Mouse (Mus musculus) layer of hippocampus, adult 11-12 months (tissue): ENCODE results near the gene A430078G23Rik.
"Not testable (repeated sequence)": the region's sequence is repeated elsewhere in the genome, so short reads cannot be mapped to it uniquely, and the experiment has no call there.

Experiments
- DNase-seq: peaks from one replicate; pipeline ENCODE4 v3.0.0; 2022; ENCODE audit warnings: low spot score

Gene A430078G23Rik

DNA sequence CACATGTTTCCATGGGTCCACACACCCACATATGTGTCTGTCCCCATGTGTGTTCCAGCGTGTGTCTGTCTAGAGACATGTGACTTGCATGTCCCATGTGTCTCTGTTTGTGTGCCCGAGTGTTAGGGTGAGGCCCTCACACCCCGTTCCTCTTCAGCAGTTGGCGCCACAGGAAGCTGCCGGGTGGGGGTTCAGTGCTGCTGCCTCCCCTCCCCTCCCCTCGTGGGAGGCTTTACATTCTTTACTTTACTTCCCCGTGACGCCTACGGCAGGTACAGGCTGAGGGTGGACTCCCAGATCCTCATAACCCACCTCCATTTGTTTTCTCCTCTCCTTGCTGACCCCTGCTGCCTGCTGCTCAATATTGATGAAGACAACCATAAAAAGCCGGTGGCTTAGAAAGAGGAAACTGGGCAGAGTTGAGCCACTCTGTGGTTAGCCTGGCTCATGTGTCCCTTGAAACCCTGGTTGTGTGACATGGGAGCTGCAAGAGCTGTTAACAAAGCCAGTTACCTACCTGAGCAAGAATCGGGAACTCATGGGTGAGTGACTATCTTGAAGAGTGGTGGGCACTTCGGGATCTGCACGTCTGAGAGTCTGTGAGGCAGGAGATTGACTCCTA is at the start of gene A430078G23Rik:
Gene A430078G23Rik, plus strand, starts transcription at position 227 of the 622 bp plus-strand sequence.
- no peak for DNase-seq

- DNase-seq, result peak; percentile 9
Observed at GRCm38 (mm10) chr8:3308205-3308800, 44.9 kb upstream of the A430078G23Rik start.

GRCm38 (mm10) chr8:3309636-3310035 is 43.6 kb upstream of the A430078G23Rik start:
- DNase-seq, result peak; percentile 39

GRCm38 (mm10) chr8:3311482-3311881 is 41.7 kb upstream of the A430078G23Rik start:
- DNase-seq, result no peak

DNA sequence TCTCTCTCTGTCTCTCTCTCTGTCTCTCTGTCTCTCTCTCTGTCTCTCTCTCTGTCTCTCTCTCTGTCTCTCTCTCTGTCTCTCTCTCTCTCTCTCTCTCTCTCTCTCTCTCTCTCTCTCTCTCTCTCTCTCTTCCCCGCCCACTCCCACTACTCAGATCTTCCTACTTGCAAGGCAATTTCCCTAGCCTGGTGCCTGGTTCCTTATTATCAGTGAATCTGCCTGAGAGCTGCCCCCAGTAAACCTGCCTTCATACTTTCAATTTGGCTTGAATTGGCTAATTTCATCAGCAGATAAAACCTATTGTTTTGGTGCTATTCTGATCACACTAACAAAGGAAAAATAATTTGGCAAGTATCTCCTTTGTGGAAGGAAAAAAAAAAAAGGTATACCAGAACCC is 39.8 kb upstream of the A430078G23Rik start:
- DNase-seq, result not testable (repeated sequence)

GRCm38 (mm10) chr8:3313843-3314242 is 39.4 kb upstream of the A430078G23Rik start:
- DNase-seq, result peak; percentile 15

DNA sequence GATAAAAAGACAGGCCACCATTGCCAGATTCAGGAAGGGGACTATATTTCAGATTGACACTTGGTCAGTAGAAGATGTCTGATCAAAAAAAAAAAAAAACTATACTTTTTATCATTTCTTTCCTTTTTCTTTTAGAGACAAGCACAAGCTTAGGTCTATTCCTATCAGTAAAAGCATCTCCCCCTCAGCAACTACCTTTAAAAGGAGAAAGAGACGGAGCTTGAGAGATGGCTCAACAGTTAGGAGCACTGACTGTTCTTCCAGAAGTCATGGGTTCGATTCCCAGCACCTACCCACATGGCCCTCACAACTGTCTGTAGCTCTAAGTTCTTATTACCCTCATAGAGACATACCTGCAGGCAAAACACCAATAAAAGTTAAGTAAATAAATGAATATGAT is 38.9 kb upstream of the A430078G23Rik start:
- DNase-seq, result no peak

GRCm38 (mm10) chr8:3316585-3316984 is 36.6 kb upstream of the A430078G23Rik start:
- DNase-seq, result no peak

- not testable (repeated sequence) for DNase-seq
Observed at GRCm38 (mm10) chr8:3319267-3319666, 33.9 kb upstream of the A430078G23Rik start.

- DNase-seq, result no peak
Observed at GRCm38 (mm10) chr8:3324253-3324652, 29.0 kb upstream of the A430078G23Rik start.

DNA sequence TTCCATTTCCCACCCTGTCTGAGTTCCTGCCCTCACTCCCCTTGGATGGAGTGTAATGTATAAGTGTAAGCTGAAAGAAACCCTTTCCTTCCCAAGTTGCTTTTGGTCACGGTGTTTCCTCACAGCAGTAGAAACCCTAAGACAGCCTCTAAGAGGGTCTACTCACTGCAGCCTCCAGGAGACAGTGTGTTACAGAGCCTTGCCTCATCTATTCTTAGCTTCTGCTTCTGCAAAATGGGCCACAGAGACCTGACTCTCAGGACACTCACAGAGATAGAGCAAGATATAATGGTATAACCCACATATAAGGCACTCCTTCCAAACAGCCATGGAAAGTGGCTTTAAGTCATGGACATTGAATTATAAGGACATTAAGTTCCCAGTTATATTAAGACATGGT is 26.2 kb upstream of the A430078G23Rik start:
- no peak for DNase-seq

- DNase-seq, result no peak
Observed at GRCm38 (mm10) chr8:3327538-3328245, 25.5 kb upstream of the A430078G23Rik start.

DNA sequence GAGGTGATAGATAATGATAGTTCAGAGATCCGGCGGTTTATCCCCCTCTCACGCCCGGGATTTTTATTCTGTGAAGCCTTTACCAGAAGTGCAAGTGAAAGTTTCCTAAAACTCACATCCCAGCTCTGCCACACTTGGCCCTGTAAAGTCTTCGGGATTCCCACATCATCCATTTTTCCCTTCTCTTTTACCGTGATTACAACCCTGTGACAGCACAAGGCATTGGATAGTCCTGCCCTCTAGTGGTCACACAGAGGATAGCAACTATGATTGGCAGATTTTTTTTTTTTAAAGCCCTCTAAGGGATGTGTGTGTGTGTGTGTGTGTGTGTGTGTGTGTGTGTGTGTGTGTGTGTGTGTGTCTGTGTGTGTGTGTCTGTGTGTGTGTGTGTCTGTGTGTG is 22.6 kb upstream of the A430078G23Rik start:
- DNase-seq, result peak; percentile 40

- no peak for DNase-seq
Observed at GRCm38 (mm10) chr8:3331692-3332091, 21.5 kb upstream of the A430078G23Rik start.

DNA sequence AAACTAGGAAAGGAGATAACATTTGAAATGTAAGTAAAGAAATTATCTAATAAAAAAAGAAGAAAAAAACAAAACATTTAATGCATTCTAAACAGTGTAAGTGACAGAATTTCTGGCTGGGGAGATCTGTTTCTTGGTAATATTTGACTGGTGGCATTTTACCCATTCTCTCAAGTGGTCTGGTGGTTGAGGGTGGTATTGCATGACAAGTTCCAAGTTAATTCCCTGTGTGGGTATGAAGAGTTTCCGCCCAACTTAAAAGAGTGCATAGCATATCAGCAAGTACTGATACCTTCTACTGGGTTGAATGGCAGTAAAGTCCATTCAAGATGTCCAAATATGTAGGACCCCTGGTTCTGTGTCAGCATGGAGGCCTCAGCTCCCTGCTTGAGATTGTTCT is 17.3 kb upstream of the A430078G23Rik start:
- DNase-seq, result no peak

GRCm38 (mm10) chr8:3336658-3337524 is 16.3 kb upstream of the A430078G23Rik start:
- peak; percentile 15 for DNase-seq

- DNase-seq, result not testable (repeated sequence)
Observed at GRCm38 (mm10) chr8:3337525-3337824, 15.7 kb upstream of the A430078G23Rik start.

GRCm38 (mm10) chr8:3337971-3338370 is 15.2 kb upstream of the A430078G23Rik start:
- DNase-seq, result no peak

DNA sequence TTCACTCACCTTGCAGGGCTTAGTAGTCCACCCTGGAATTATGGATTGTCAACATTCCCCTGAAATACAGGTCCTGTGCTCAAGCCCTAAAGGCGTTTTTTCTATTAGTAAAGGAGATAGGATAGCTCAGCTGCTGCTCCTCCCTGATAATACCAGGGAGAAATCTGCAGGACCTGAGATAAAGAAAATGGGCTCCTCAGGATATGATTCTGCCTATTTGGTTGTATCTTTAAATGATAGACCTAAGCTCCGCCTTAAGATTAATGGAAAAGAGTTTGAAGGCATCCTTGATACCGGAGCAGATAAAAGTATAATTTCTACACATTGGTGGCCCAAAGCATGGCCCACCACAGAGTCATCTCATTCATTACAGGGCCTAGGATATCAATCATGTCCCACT is 12.5 kb upstream of the A430078G23Rik start:
- not testable (repeated sequence) for DNase-seq

DNA sequence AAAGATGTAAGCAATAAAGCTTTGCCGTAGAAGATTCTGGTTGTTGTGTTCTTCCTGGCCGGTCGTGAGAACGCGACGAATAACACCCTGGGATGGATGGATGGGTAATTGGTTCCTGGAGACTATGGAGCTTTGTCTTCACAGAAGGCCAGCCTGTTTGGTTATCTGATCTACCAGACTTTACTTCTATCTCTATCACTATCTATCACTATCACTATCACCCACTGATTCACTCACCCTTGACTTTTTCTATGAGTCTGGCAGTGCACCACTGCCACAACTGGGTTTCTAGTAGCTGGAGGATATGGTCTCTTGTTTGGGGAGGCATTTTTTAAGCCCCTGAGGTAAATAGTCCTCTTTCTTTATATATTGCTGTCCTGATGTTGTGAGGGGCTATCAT is 7.9 kb upstream of the A430078G23Rik start:
- no peak for DNase-seq

DNA sequence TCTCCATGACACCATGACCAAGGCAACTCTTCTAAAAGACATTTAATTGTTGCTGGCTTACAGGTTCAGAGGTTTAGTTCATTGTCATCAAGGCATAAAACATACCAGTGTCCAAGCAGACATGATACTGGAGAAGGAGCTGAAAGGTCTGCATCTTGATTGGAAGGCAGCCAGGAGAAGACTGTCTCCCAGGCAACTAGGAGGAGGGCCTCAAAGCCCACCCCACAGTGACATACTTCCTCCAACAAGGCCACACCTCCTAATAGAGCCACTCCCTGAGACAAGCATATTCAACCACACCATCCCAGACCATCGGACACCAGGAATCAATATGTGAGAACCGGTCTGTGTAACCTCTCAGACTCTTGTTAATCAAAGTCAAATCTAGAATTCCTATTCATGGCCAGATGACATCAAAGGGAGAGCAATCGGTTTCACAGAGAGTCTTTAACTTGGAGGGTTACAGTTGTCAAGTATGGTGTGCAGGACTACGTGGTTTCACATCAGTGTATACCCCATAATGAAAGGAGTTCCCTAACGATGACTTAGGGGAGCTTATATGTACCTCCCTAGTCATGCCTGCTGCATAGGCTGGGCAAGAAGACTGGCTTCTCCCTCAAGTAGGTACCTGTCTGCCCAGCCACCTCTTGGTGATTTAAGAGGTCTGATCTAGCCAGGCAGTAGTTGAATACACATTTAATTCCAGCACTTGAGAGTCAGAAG is 6.4 kb upstream of the A430078G23Rik start:
- no peak for DNase-seq
